Mouse (Mus musculus) cerebellum, adult 11 months (tissue): ENCODE data around the gene Acss2.
A peak's percentile ranks its signal among the peaks of the same experiment; 100 is the strongest.

Experiments
- DNase-seq: peaks from one replicate; pipeline ENCODE4 v3.0.0; 2022

Acss2 gene

DNA sequence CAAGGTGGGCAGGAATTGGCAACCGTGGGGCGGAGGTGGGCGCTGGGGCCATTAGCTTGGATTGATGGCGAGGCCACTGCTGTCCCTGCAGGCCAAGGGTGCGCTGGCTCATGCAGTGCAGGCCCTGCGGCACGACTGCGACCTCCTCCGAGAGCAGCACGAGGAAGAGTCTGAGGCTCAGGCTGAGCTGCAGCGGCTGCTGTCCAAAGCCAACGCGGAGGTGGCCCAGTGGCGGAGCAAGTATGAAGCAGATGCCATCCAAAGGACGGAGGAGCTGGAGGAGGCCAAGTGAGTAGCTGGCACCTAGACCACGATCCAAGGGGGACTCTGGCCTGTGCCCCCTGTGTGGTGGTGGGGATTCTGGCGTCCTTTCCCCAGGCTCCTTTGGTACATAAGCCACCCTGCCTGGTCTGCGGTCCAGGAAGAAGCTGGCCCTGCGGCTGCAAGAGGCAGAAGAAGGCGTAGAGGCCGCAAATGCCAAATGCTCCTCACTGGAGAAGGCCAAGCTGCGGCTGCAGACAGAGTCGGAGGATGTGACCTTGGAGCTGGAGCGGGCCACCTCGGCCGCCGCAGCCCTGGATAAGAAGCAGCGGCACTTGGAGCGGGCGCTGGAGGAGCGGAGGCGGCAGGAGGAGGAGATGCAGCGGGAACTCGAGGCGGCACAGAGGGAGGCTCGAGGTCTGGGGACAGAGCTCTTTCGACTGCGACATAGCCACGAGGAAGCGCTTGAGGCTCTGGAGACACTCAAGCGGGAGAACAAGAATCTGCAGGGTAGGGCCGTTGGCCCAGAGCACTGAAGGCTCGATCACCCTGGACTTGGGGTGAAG lies 113.1 kb downstream of the Acss2 start:
- no peak for DNase-seq

DNA sequence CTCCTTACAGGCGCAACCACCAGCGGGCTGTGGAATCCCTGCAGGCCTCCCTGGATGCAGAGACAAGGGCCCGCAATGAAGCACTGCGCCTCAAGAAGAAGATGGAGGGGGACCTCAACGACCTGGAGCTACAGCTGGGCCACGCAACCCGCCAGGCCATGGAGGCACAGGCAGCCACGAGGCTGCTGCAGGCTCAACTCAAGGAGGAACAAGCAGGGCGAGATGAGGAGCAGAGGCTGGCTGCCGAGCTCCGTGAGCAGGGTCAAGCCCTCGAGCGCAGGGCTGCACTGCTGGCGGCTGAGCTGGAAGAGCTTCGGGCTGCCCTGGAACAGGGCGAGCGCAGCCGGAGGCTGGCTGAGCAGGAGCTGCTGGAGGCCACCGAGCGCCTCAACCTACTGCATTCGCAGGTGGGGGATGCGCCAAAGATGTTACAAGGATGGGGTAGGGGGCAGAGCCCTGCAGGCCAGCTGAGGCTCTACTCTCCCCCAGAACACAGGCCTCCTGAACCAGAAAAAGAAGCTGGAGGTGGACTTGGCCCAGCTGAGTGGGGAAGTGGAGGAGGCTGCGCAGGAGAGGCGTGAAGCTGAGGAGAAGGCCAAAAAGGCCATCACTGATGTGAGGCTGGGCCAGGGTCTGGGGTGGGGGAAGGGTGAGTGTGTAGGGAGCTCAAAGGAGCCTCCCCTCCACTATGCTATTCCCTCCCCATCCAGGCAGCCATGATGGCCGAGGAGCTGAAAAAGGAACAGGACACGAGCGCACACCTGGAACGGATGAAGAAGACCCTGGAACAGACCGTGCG lies 114.6 kb downstream of the Acss2 start:
- no peak for DNase-seq

DNA sequence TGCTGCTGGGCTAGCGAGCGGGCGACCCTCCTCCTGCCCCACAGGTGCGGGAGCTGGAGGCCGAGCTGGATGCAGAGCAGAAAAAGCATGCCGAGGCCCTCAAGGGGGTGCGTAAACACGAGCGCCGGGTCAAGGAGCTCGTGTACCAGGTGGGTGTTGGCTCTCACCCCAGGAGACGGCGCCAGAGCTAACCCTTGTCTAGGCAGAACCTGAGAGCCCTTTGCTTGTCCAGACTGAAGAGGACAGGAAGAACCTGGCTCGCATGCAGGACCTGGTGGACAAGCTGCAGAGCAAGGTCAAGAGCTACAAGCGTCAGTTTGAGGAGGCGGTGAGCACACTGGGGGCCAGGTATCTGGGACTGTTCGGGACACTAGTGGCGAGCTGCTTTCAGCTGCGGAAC lies 115.4 kb downstream of the Acss2 start:
- no peak for DNase-seq

DNA sequence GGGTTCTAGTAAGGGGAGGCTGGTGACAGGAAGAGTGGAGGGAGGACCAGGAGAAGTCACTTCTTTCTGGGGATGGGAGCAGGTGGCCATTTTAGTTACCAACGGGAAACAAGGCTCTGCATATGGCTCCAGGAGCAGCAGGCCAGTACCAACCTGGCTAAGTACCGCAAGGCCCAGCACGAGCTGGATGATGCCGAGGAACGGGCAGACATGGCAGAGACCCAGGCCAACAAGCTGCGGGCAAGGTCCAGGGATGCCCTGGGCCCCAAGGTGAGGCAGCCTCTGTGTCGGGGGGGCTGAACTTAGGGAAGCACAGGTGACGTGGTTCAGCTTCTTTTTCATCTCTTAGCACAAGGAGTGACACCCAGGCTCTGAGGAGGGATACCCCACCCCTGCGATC lies 116.0 kb downstream of the Acss2 start:
- DNase-seq: peak; percentile 50

- no peak for DNase-seq
These were observed 116.8 kb downstream of the Acss2 start for GRCm38 (mm10) chr2:155634562-155634961.
